Mouse (Mus musculus): Measurements from ENCODE around the gene Rinl.

- TF ChIP-seq POLR2A (IDR thresholded peaks at IDR 0.05; ENCODE audit: borderline replicate concordance, control insufficient read depth, low read depth, low read length) (0 out of 2 replicates have a peak, but pooled peaks have one; percentile 9), CTCF (IDR thresholded peaks at IDR 0.05; ENCODE audit: control insufficient read depth, insufficient read depth, low read length) (no peak)
Measured at GRCm38 (mm10) chr7:28838331-28838730, 49.6 kb downstream of the Rinl start.

All from bone marrow, adult 2 months (tissue).